In the genomic region with DNA sequence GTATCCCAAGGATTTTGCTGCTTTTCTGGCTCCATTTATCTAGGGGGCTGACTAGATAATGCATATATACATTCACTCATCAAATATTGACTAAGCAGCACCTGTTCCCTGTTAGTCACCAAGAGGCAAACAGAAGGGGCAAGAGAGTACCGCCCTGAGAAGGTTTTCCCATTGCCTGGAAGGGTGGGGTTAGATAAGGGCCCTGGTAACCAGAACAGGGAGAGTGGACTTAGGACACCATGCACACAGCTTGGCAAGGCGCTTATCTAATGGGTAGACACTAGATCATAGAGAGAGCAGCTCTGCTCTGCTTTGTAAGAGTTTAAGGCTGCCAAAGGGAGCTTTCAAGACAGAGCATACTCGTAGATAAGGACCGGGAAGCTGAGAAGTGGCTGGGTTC, we compare ENCODE assay signal across 24 mouse cellular contexts. TPM values are rescaled to one million over a fixed set of nuclear protein-coding genes. Genes with fewer than 3 reads are reported as not detected.
DNase-seq lines count a peak whose midpoint lies in the region; ATAC-seq and TF ChIP-seq lines count a peak whose summit lies in the region.
"Had no signal": no experiment of that assay in that cellular context is flagged by ENCODE, and none has a peak within 500 bp of the region (broad histone marks: within the 10 kb centered on the region; RNA-seq: fewer than 3 reads in every experiment).

No protein-coding gene starts in this region.

- H3K9ac ChIP-seq in heart, postnatal 0 days (replicated peaks; ENCODE audit: low read depth, low read length): no peak overlapping the region
- no peak overlapping the region for H3K9ac ChIP-seq in intestine, embryonic 14.5 days (ENCODE audit: low read length)
- H3K9ac ChIP-seq in intestine, postnatal 0 days (ENCODE audit: low read depth, low read length): no peak overlapping the region
- no peak overlapping the region for H3K9ac ChIP-seq in stomach, postnatal 0 days (ENCODE audit: low read length)
- H3K9ac ChIP-seq: embryonic facial prominence, embryonic 12.5 days; forebrain, embryonic 12.5 days; hindbrain, embryonic 12.5 days; limb, embryonic 13.5 days; liver, embryonic 13.5 days had no signal

- peaks cover 73% of the 10 kb centered on the region for H3K36me3 ChIP-seq in heart, postnatal 0 days (replicated peaks; ENCODE audit: control insufficient read depth, insufficient read depth, low read length)
- peaks cover 47% of the 10 kb centered on the region for H3K36me3 ChIP-seq in intestine, embryonic 14.5 days (ENCODE audit: control insufficient read depth, insufficient read depth, low read length)
- H3K36me3 ChIP-seq in intestine, postnatal 0 days (ENCODE audit: control insufficient read depth, insufficient read depth): peaks cover 26% of the 10 kb centered on the region
- 0 out of 2 replicates have a peak, but pooled peaks cover 4% of the 10 kb centered on the region for H3K36me3 ChIP-seq in stomach, postnatal 0 days (ENCODE audit: control insufficient read depth, insufficient read depth, low read length)
- H3K36me3 ChIP-seq: embryonic facial prominence, embryonic 12.5 days; forebrain, embryonic 12.5 days; hindbrain, embryonic 12.5 days; liver, embryonic 13.5 days had no signal

- TF ChIP-seq CTCF in heart, postnatal 0 days (IDR thresholded peaks at IDR 0.05; ENCODE audit: low read depth): no peak
- TF ChIP-seq CTCF in intestine, postnatal 0 days (IDR thresholded peaks at IDR 0.05; ENCODE audit: low read depth): no peak
- TF ChIP-seq CTCF in stomach, postnatal 0 days (IDR thresholded peaks at IDR 0.05; ENCODE audit: low read depth): no peak

- H3K27ac ChIP-seq in heart, postnatal 0 days (ENCODE audit: low read depth): peak overlapping the region; percentile 69
- peak overlapping the region; percentile 71 for H3K27ac ChIP-seq in intestine, embryonic 14.5 days (ENCODE audit: low read depth)
- H3K27ac ChIP-seq in intestine, postnatal 0 days (ENCODE audit: low read depth, low read length): peak overlapping the region; percentile 83
- H3K27ac ChIP-seq in stomach, postnatal 0 days (replicated peaks): peak overlapping the region; percentile 50
- H3K27ac ChIP-seq: embryonic facial prominence, embryonic 12.5 days; forebrain, embryonic 12.5 days; heart, embryonic 10.5 days; hindbrain, embryonic 12.5 days; limb, embryonic 13.5 days; liver, embryonic 13.5 days; macrophage had no signal

- no peak for ATAC-seq in heart, postnatal 0 days (ENCODE audit: insufficient read depth, low read depth)
- ATAC-seq in intestine, embryonic 14.5 days (replicated peaks; ENCODE audit: low FRiP score, low TSS enrichment, low read depth): peak; percentile 95
- peak; percentile 96 for ATAC-seq in intestine, postnatal 0 days
- peak; percentile 96 for ATAC-seq in stomach, postnatal 0 days (ENCODE audit: low FRiP score, low TSS enrichment)

- H3K4me2 ChIP-seq in heart, postnatal 0 days (ENCODE audit: low read depth, low read length): no peak overlapping the region
- no peak overlapping the region for H3K4me2 ChIP-seq in intestine, embryonic 14.5 days (ENCODE audit: low read length)
- peak overlapping the region; percentile 37 for H3K4me2 ChIP-seq in intestine, postnatal 0 days (replicated peaks; ENCODE audit: low read depth)
- H3K4me2 ChIP-seq in stomach, postnatal 0 days (replicated peaks; ENCODE audit: low read depth): no peak overlapping the region
- H3K4me2 ChIP-seq: embryonic facial prominence, embryonic 12.5 days; forebrain, embryonic 12.5 days; hindbrain, embryonic 12.5 days; limb, embryonic 13.5 days; liver, embryonic 13.5 days had no signal

- no peaks in the 10 kb centered on the region for H3K9me3 ChIP-seq in heart, postnatal 0 days (replicated peaks; ENCODE audit: control insufficient read depth, low read length)
- H3K9me3 ChIP-seq in intestine, embryonic 14.5 days (ENCODE audit: control insufficient read depth, low read length): no peaks in the 10 kb centered on the region
- H3K9me3 ChIP-seq in intestine, postnatal 0 days (ENCODE audit: control insufficient read depth): no peaks in the 10 kb centered on the region
- no peaks in the 10 kb centered on the region for H3K9me3 ChIP-seq in stomach, postnatal 0 days (ENCODE audit: control insufficient read depth, low read length)
- H3K9me3 ChIP-seq: embryonic facial prominence, embryonic 12.5 days; forebrain, embryonic 12.5 days; heart, embryonic 10.5 days; hindbrain, embryonic 12.5 days; limb, embryonic 13.5 days; liver, embryonic 13.5 days had no signal

- H3K4me3 ChIP-seq in heart, postnatal 0 days (ENCODE audit: low read depth, low read length): no peak overlapping the region
- H3K4me3 ChIP-seq in intestine, embryonic 14.5 days (ENCODE audit: low read depth, low read length): no peak overlapping the region
- no peak overlapping the region for H3K4me3 ChIP-seq in intestine, postnatal 0 days (ENCODE audit: low read depth, low read length)
- H3K4me3 ChIP-seq in stomach, postnatal 0 days (ENCODE audit: low read depth, low read length): no peak overlapping the region
- H3K4me3 ChIP-seq: embryonic facial prominence, embryonic 12.5 days; erythroblast, embryonic 14.5 days; forebrain, embryonic 12.5 days; heart, embryonic 10.5 days; hindbrain, embryonic 12.5 days; limb, embryonic 13.5 days; liver, embryonic 13.5 days had no signal

- 48% methylated on average over 4 of the region's 4 CpGs for WGBS in heart, postnatal 0 days
- WGBS in intestine, embryonic 14.5 days: 72% methylated on average over 4 of the region's 4 CpGs
- WGBS in intestine, postnatal 0 days: 42% methylated on average over 4 of the region's 4 CpGs
- WGBS in stomach, postnatal 0 days: 58% methylated on average over 4 of the region's 4 CpGs

- H3K27me3 ChIP-seq in heart, postnatal 0 days (ENCODE audit: control insufficient read depth, insufficient read depth, low read length): no peaks in the 10 kb centered on the region
- H3K27me3 ChIP-seq in intestine, embryonic 14.5 days (replicated peaks; ENCODE audit: control insufficient read depth, insufficient read depth, low read length): no peaks in the 10 kb centered on the region
- H3K27me3 ChIP-seq in intestine, postnatal 0 days (replicated peaks; ENCODE audit: control insufficient read depth, insufficient read depth, low read length): no peaks in the 10 kb centered on the region
- H3K27me3 ChIP-seq in stomach, postnatal 0 days (ENCODE audit: control insufficient read depth, insufficient read depth, low read length): no peaks in the 10 kb centered on the region
- H3K27me3 ChIP-seq: embryonic facial prominence, embryonic 12.5 days; forebrain, embryonic 12.5 days; hindbrain, embryonic 12.5 days; limb, embryonic 13.5 days; liver, embryonic 13.5 days had no signal

- TF ChIP-seq EP300 in heart, postnatal 0 days (IDR thresholded peaks at IDR 0.05; ENCODE audit: low read depth): no peak
- no peak for TF ChIP-seq EP300 in stomach, postnatal 0 days (optimal IDR thresholded peaks at IDR 0.05)

- H3K4me1 ChIP-seq in heart, postnatal 0 days (ENCODE audit: control insufficient read depth, insufficient read depth): peaks cover 57% of the 10 kb centered on the region
- peaks cover 15% of the 10 kb centered on the region for H3K4me1 ChIP-seq in intestine, embryonic 14.5 days (replicated peaks; ENCODE audit: control insufficient read depth, insufficient read depth, low read length)
- H3K4me1 ChIP-seq in intestine, postnatal 0 days (replicated peaks; ENCODE audit: control insufficient read depth, insufficient read depth, low read length): peaks cover 42% of the 10 kb centered on the region; the same call in 1 of the 2 replicates
- H3K4me1 ChIP-seq in stomach, postnatal 0 days (replicated peaks; ENCODE audit: control insufficient read depth, insufficient read depth): peaks cover 5% of the 10 kb centered on the region; the same call in 1 of the 2 replicates
- H3K4me1 ChIP-seq: embryonic facial prominence, embryonic 12.5 days; forebrain, embryonic 12.5 days; hindbrain, embryonic 12.5 days; liver, embryonic 13.5 days had no signal

- DNase-seq in heart, postnatal 0 days (ENCODE audit: low spot score): no peak
- DNase-seq in heart, adult 11 months: no peak
- no peak for DNase-seq in intestine, embryonic 14.5 days (ENCODE audit: low spot score)
- peak; percentile 78 for DNase-seq in stomach, postnatal 0 days (ENCODE audit: low spot score)
- DNase-seq in MN1 (ENCODE audit: low spot score): no peak
- DNase-seq in Muller cell, postnatal 12 days (ENCODE audit: inconsistent ontology term): no peak
- DNase-seq: adrenal gland, postnatal 14 days; cerebellum, adult 2 months; cerebellum, postnatal 25 days; gastrocnemius, postnatal 36 days; kidney, adult 9 months; kidney, postnatal 14 days; liver, embryonic 13.5 days; lung, adult 2 months; right cerebral cortex, adult 18-20 months; thymus, postnatal 36 days had no signal

RNA-seq across cellular contexts. Expression of a gene that starts 44.2 kb away (rescaled TPM):
- 2,555 and 2,942 TPM in 2 replicates for total RNA-seq in heart, postnatal 0 days (2014; rRNA removed; ENCODE audit: low replicate concordance)
- 974 and 1,129 TPM in 2 replicates for polyA plus RNA-seq in heart, postnatal 0 days (2015; fragmentation: Nextera tagmentation; extraction: Ambion mirVana)
- polyA plus RNA-seq in intestine, embryonic 14.5 days (2014; fragmentation: Nextera tagmentation; extraction: Ambion mirVana): 60.5 and 70.1 TPM in 2 replicates
- polyA plus RNA-seq in intestine, postnatal 0 days (2015; fragmentation: Nextera tagmentation; extraction: Ambion mirVana): 55.3 and 57.8 TPM in 2 replicates
- polyA plus RNA-seq in stomach, postnatal 0 days (2015; fragmentation: Nextera tagmentation; extraction: Ambion mirVana): 124 and 126 TPM in 2 replicates
- polyA plus RNA-seq: erythroblast, embryonic 14.5 days; macrophage had no signal

RNA-seq across cellular contexts. Expression of a gene that starts 54.1 kb away (rescaled TPM):
- total RNA-seq in heart, postnatal 0 days (2014; rRNA removed; ENCODE audit: low replicate concordance): 14.8 and 18.5 TPM in 2 replicates
- 15.4 and 17.1 TPM in 2 replicates for polyA plus RNA-seq in heart, postnatal 0 days (2015; fragmentation: Nextera tagmentation; extraction: Ambion mirVana)
- 24.0 and 28.3 TPM in 2 replicates for polyA plus RNA-seq in intestine, embryonic 14.5 days (2014; fragmentation: Nextera tagmentation; extraction: Ambion mirVana)
- 8.6 TPM in 2 replicates for polyA plus RNA-seq in intestine, postnatal 0 days (2015; fragmentation: Nextera tagmentation; extraction: Ambion mirVana)
- 10.7 and 11.2 TPM in 2 replicates for polyA plus RNA-seq in stomach, postnatal 0 days (2015; fragmentation: Nextera tagmentation; extraction: Ambion mirVana)

RNA-seq across cellular contexts. Expression of a gene that starts 54.2 kb away (rescaled TPM):
- 8.7 and 18.7 TPM in 2 replicates for total RNA-seq in heart, postnatal 0 days (2014; rRNA removed; ENCODE audit: low replicate concordance)
- polyA plus RNA-seq in heart, postnatal 0 days (2015; fragmentation: Nextera tagmentation; extraction: Ambion mirVana): 3.6 and 4.5 TPM in 2 replicates
- polyA plus RNA-seq in intestine, embryonic 14.5 days (2014; fragmentation: Nextera tagmentation; extraction: Ambion mirVana): 12.6 and 13.4 TPM in 2 replicates
- polyA plus RNA-seq in intestine, postnatal 0 days (2015; fragmentation: Nextera tagmentation; extraction: Ambion mirVana): 6.1 and 6.8 TPM in 2 replicates
- 4.6 and 5.7 TPM in 2 replicates for polyA plus RNA-seq in stomach, postnatal 0 days (2015; fragmentation: Nextera tagmentation; extraction: Ambion mirVana)
